Mouse (Mus musculus) liver, adult 2 months (tissue): ENCODE measurements around the gene Mbnl2. TPM values are rescaled to one million over a fixed set of nuclear protein-coding genes. Genes with fewer than 3 reads are reported as not detected.

Source experiments
- DNase-seq: peaks from one replicate; pipeline ENCODE4 v3.0.0-alpha.2; 2011; ENCODE audit warnings: low read depth, low spot score; ENCODE audit errors: extremely low read depth
- H3K27ac ChIP-seq: fragments of 200-500 bp; replicated peaks from 2 replicates; pipeline ENCODE4 v1.5.1; 2012; ENCODE audit warnings: low read depth, mild to moderate bottlenecking, control low read depth, inconsistent platforms, low read length; ENCODE audit not compliant: insufficient read depth
- H3K27me3 ChIP-seq: fragments of 200-500 bp; 2 replicates; pipeline ENCODE4 v1.6.1; 2012; ENCODE audit warnings: mild to moderate bottlenecking, moderate library complexity, low read length, inconsistent platforms; ENCODE audit not compliant: control insufficient read depth, insufficient read depth
- H3K36me3 ChIP-seq: fragments of 200-500 bp; 2 replicates; pipeline ENCODE4 v1.6.1; 2012; ENCODE audit warnings: low read length, inconsistent platforms; ENCODE audit not compliant: control insufficient read depth, insufficient read depth
- H3K4me1 ChIP-seq: fragments of 200-500 bp; 2 replicates; pipeline ENCODE4 v1.6.1; 2011; ENCODE audit warnings: low read length; ENCODE audit not compliant: control insufficient read depth, insufficient read depth
- H3K4me3 ChIP-seq: fragments of 200-500 bp; 2 replicates; pipeline ENCODE4 v1.5.1; 2011; ENCODE audit warnings: low read depth, mild to moderate bottlenecking, control low read depth, low read length, moderate library complexity; ENCODE audit not compliant: insufficient read depth
- H3K79me2 ChIP-seq: fragments of 200-500 bp; 2 replicates; pipeline ENCODE4 v1.6.1; 2012; ENCODE audit warnings: inconsistent platforms, mild to moderate bottlenecking, low read length, moderate library complexity; ENCODE audit not compliant: control insufficient read depth, insufficient read depth
- H3K9ac ChIP-seq: fragments of 200-500 bp; 2 replicates; pipeline ENCODE4 v1.6.1; 2012; ENCODE audit warnings: low read depth, mild to moderate bottlenecking, control low read depth, inconsistent platforms, low read length
- CTCF ChIP-seq: fragments of 200-500 bp; IDR thresholded peaks from 2 replicates; pipeline ENCODE4 v1.5.1; 2011; ENCODE audit warnings: low read depth, low read length, control low read depth
- POLR2A ChIP-seq: fragments of 200-500 bp; IDR thresholded peaks from 2 replicates; pipeline ENCODE4 v1.6.1; 2011; ENCODE audit warnings: low read length, control low read depth; ENCODE audit not compliant: insufficient read depth; ENCODE audit errors: extremely low read depth
- WGBS: fragments of 180-500 bp; shearing (Covaris S2); methylation state at CpG from one replicate; pipeline ENCODE4 v1.1.7; 2018; 5-methylcytosine and 5-hydroxymethylcytosine counted together
- polyA plus RNA-seq: library from polyadenylated mRNA; depleted of rRNA; stranded (reverse); fragments of >200 nt; gene quantifications from 2 replicates; pipeline ENCODE4 v1.2.3, GENCODE M21; 2012
- total RNA-seq: library from RNA; depleted of rRNA; stranded (reverse); fragments of >200 nt; gene quantifications from 2 replicates; pipeline ENCODE4 v1.2.3, GENCODE M21; 2014

Gene Mbnl2
- total and polyA plus RNA-seq, 2 experiments = 17.5 to 35.2 TPM

DNA sequence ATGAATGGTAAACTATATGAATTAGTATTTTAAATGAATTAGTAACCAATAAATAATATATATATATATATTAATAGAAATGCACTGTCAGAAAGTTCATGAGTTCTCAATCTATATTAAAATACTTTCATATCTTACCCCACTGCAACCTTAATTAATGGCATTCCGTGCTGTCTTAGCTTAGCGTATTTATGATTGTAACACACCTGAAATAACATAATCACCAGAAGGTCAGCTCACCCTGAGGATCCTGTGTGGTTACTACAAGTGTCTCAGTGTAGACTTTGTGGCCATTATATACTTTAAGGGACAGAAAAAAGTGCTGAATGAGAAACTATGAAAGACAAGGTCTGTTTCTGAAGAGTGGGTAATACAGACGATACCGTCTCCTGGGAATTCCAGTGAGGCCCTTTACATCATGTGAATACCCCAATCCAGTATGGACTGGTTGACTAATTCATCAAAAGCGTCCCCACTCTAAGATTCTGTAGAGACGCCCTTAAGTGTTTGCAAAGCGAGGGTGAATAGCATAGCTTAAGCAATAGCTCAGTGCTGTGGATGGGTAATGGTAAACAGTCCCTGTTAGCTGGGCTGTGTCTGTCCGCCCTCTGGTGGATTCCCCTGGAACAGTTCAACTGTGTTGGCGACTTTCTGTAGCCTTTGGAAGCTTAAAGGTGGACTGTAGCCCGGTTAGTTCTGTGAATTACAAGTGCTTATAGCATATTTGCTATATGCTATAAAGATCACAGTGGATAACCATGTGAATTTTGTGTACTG lies 122.6 kb downstream of the Mbnl2 start:
- no peaks in the 10 kb centered on the region; the same call in 1 of the 2 replicates for H3K79me2 ChIP-seq
- TF ChIP-seq POLR2A (no peak), CTCF (peak; percentile 79)
- H3K4me3 ChIP-seq = no peak overlapping the region
- no peak overlapping the region for H3K27ac ChIP-seq
- H3K4me1 ChIP-seq = peaks cover 3% of the 10 kb centered on the region; the same call in 1 of the 2 replicates
- 39% methylated on average over 10 of the region's 10 CpGs for WGBS
- no peak overlapping the region for H3K9ac ChIP-seq
- no peaks in the 10 kb centered on the region for H3K27me3 ChIP-seq
- peaks cover 27% of the 10 kb centered on the region for H3K36me3 ChIP-seq
- peak; percentile 75 for DNase-seq

- Histone ChIP-seq H3K27me3 (no peaks in the 10 kb centered on the region), H3K4me3 (no peak overlapping the region), H3K4me1 (peaks cover 6% of the 10 kb centered on the region), H3K79me2 (no peaks in the 10 kb centered on the region; the same call in 1 of the 2 replicates), H3K36me3 (peaks cover 27% of the 10 kb centered on the region), H3K9ac (no peak overlapping the region), H3K27ac (no peak overlapping the region)
- WGBS = 85% methylated on average over 6 of the region's 6 CpGs
- DNase-seq = no peak
- no peak for TF ChIP-seq POLR2A
- no peak for TF ChIP-seq CTCF
Measured at GRCm38 (mm10) chr14:120399614-120400013, 124.1 kb downstream of the Mbnl2 start.

GRCm38 (mm10) chr14:120401158-120401557 lies 125.7 kb downstream of the Mbnl2 start:
- WGBS = 94% methylated on average over 15 of the region's 15 CpGs
- Histone ChIP-seq H3K4me3 (no peak overlapping the region), H3K9ac (no peak overlapping the region), H3K4me1 (peaks cover 14% of the 10 kb centered on the region), H3K36me3 (peaks cover 27% of the 10 kb centered on the region), H3K27ac (no peak overlapping the region), H3K27me3 (no peaks in the 10 kb centered on the region), H3K79me2 (no peaks in the 10 kb centered on the region)
- DNase-seq = peak; percentile 43
- TF ChIP-seq CTCF (no peak), POLR2A (no peak)

- WGBS = 93% methylated on average over 9 of the region's 9 CpGs
- Histone ChIP-seq H3K4me3 (no peak overlapping the region), H3K4me1 (peaks cover 19% of the 10 kb centered on the region), H3K9ac (no peak overlapping the region), H3K27ac (no peak overlapping the region), H3K36me3 (peaks cover 19% of the 10 kb centered on the region), H3K79me2 (no peaks in the 10 kb centered on the region), H3K27me3 (no peaks in the 10 kb centered on the region)
- no peak for DNase-seq
- TF ChIP-seq CTCF = no peak
- TF ChIP-seq POLR2A = no peak
Measured at GRCm38 (mm10) chr14:120402715-120403114, 127.2 kb downstream of the Mbnl2 start.

DNA sequence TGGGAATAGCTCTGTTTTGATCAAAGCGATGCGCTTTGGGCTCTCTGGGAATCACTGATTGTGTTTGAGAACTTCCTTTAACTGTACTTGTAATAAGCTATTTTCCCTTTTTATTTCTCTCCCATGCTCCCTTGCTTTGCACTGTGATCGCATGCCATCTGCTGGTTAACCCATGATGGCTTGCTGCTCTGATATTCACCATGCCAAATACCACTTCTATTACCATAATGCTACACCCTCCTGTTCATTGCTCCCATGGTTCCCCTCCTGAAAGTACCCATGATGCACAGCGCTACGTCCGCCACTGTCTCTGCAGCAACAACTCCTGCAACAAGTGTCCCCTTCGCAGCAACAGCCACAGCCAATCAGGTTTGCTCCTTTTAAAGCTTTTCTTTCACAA lies 128.9 kb downstream of the Mbnl2 start:
- H3K4me1 ChIP-seq = peaks cover 19% of the 10 kb centered on the region
- 96% methylated on average over 7 of the region's 7 CpGs for WGBS
- H3K79me2 ChIP-seq = no peaks in the 10 kb centered on the region
- H3K9ac ChIP-seq = no peak overlapping the region
- peak; percentile 24 for DNase-seq
- TF ChIP-seq POLR2A = no peak
- no peak for TF ChIP-seq CTCF
- H3K27me3 ChIP-seq = no peaks in the 10 kb centered on the region
- H3K27ac ChIP-seq = no peak overlapping the region
- peaks cover 23% of the 10 kb centered on the region for H3K36me3 ChIP-seq
- no peak overlapping the region for H3K4me3 ChIP-seq

GRCm38 (mm10) chr14:120404811-120405582 lies 129.5 kb downstream of the Mbnl2 start:
- H3K36me3 ChIP-seq = peaks cover 21% of the 10 kb centered on the region
- H3K27me3 ChIP-seq = no peaks in the 10 kb centered on the region
- 60% methylated on average over 17 of the region's 17 CpGs for WGBS
- no peak for TF ChIP-seq POLR2A
- no peak for TF ChIP-seq CTCF
- no peak overlapping the region for H3K4me3 ChIP-seq
- H3K79me2 ChIP-seq = no peaks in the 10 kb centered on the region
- DNase-seq = peak; percentile 61
- H3K9ac ChIP-seq = 0 out of 2 replicates have a peak overlapping the region, but pooled peaks have one; percentile 24
- H3K4me1 ChIP-seq = peaks cover 19% of the 10 kb centered on the region
- H3K27ac ChIP-seq = peak overlapping the region; percentile 82
